Mouse (Mus musculus) cortical plate, adult 2 months (tissue): ENCODE measurements around the gene Cd109. TPM values are rescaled to one million over a fixed set of nuclear protein-coding genes. Genes with fewer than 3 reads are reported as not detected.
A peak's percentile ranks its signal among the peaks of the same experiment; 100 is the strongest.

Experiments used
- H3K27ac ChIP-seq: fragments of 200-500 bp; 2 replicates; pipeline ENCODE4 v1.5.1; 2012; ENCODE audit warnings: low read length, control low read depth, inconsistent platforms; ENCODE audit not compliant: insufficient read depth
- H3K4me1 ChIP-seq: fragments of 200-500 bp; 2 replicates; pipeline ENCODE4 v1.6.1; 2011; ENCODE audit warnings: low read length; ENCODE audit not compliant: control insufficient read depth, insufficient read depth
- H3K4me3 ChIP-seq: fragments of 200-500 bp; 2 replicates; pipeline ENCODE4 v1.5.1; 2011; ENCODE audit warnings: mild to moderate bottlenecking, low read length, control low read depth; ENCODE audit not compliant: insufficient read depth
- CTCF ChIP-seq: fragments of 200-500 bp; IDR thresholded peaks from 2 replicates; pipeline ENCODE4 v1.5.1; 2011; ENCODE audit warnings: mild to moderate bottlenecking, control low read depth, low read length; ENCODE audit not compliant: insufficient read depth; ENCODE audit errors: extremely low read depth
- POLR2A ChIP-seq: fragments of 200-500 bp; IDR thresholded peaks from 2 replicates; pipeline ENCODE4 v1.6.1; 2011; ENCODE audit warnings: mild to moderate bottlenecking, low read length, control low read depth; ENCODE audit not compliant: insufficient read depth; ENCODE audit errors: extremely low read depth
- polyA plus RNA-seq: library from polyadenylated mRNA; depleted of rRNA; stranded (reverse); fragments of >200 nt; gene quantifications from 2 replicates; pipeline ENCODE4 v1.2.3, GENCODE M21; 2012

The Cd109 gene
- polyA plus RNA-seq, 1 experiment, result 0.31 TPM

GRCm38 (mm10) chr9:78631755-78632434 is 16.5 kb downstream of the Cd109 start:
- H3K4me3 ChIP-seq, result no peak overlapping the region
- TF ChIP-seq CTCF (no peak), POLR2A (no peak)
- H3K27ac ChIP-seq, result no peak overlapping the region
- no peaks in the 10 kb centered on the region for H3K4me1 ChIP-seq

GRCm38 (mm10) chr9:78633976-78634375 is 18.6 kb downstream of the Cd109 start:
- no peaks in the 10 kb centered on the region for H3K4me1 ChIP-seq
- H3K27ac ChIP-seq, result no peak overlapping the region
- TF ChIP-seq POLR2A (no peak), CTCF (no peak)
- no peak overlapping the region for H3K4me3 ChIP-seq

- no peaks in the 10 kb centered on the region for H3K4me1 ChIP-seq
- TF ChIP-seq POLR2A, result no peak
- no peak for TF ChIP-seq CTCF
- H3K4me3 ChIP-seq, result no peak overlapping the region
- no peak overlapping the region for H3K27ac ChIP-seq
Measured at GRCm38 (mm10) chr9:78641386-78641785, 26.0 kb downstream of the Cd109 start.

DNA sequence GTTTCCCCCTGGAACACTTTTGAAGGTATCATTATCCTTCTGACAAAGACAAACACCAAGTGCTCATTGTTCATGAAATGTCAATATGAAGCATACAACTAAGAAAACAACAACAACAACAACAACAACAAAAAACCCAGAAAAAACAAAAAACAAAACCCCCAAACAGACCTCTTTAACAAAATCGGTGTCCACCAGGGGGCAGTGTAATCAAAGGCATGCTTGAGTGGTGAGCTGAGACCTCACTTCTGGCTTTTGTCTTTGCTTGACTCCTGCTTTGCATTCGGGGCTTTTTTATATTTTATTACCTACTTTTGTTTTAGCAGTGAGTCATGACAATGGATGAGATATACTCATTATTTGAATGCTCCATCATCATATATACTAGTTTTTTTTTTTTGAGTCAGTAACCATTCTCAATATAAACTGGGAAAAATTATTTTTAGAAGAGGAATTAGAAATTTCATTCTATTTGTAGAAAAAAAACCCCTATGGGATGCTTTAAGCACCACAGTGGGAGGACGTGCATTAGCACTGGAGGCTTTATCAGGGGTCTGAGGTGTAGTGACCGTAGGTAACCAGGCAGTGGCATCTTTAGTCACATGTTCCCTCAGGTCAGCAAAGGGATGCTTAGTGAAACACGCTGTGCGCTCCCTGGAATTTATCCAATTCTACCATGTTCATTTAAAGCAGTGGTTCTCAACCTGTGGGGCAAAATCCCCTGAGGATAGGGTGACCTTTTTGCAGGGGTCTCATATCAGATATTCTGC is 30.8 kb downstream of the Cd109 start:
- no peak for TF ChIP-seq POLR2A
- TF ChIP-seq CTCF, result peak; percentile 54
- Histone ChIP-seq H3K4me1 (no peaks in the 10 kb centered on the region), H3K27ac (no peak overlapping the region), H3K4me3 (no peak overlapping the region)

- Histone ChIP-seq H3K4me3 (no peak overlapping the region), H3K4me1 (no peaks in the 10 kb centered on the region), H3K27ac (no peak overlapping the region)
- TF ChIP-seq POLR2A, result no peak
- no peak for TF ChIP-seq CTCF
Measured at GRCm38 (mm10) chr9:78648641-78649040, 33.3 kb downstream of the Cd109 start.

- TF ChIP-seq CTCF (no peak), POLR2A (no peak)
- Histone ChIP-seq H3K4me1 (no peaks in the 10 kb centered on the region), H3K27ac (no peak overlapping the region), H3K4me3 (no peak overlapping the region)
Measured at GRCm38 (mm10) chr9:78649398-78649797, 34.1 kb downstream of the Cd109 start.

GRCm38 (mm10) chr9:78657564-78657963 is 42.2 kb downstream of the Cd109 start:
- no peak for TF ChIP-seq POLR2A
- Histone ChIP-seq H3K27ac (no peak overlapping the region), H3K4me3 (no peak overlapping the region), H3K4me1 (no peaks in the 10 kb centered on the region)

GRCm38 (mm10) chr9:78671446-78671985 is 56.2 kb downstream of the Cd109 start:
- no peak for TF ChIP-seq CTCF
- no peak for TF ChIP-seq POLR2A
- Histone ChIP-seq H3K4me1 (no peaks in the 10 kb centered on the region), H3K27ac (no peak overlapping the region), H3K4me3 (no peak overlapping the region)

DNA sequence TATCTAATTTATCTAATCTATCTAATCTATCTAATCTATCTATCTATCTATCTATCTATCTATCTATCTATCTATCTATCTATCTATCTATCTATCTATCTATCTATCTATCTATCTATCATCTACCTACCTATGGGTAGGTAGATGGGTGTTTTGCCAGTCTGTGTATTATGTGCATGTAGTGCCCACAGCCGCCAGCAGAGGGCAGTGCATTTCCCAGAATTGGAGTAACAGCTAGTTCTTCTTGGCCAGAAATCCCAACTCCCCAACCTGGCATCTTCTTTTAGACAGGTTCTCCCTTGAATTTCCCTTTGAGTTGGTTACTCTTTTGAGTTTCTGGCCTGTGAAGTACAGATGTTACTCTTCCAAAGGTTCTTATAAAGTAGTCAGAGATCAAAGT is 85.3 kb downstream of the Cd109 start:
- H3K27ac ChIP-seq, result no peak overlapping the region
- TF ChIP-seq POLR2A (no peak), CTCF (peak; percentile 72)
- H3K4me3 ChIP-seq, result no peak overlapping the region
- H3K4me1 ChIP-seq, result no peaks in the 10 kb centered on the region

- no peak overlapping the region for H3K27ac ChIP-seq
- no peak for TF ChIP-seq CTCF
- TF ChIP-seq POLR2A, result no peak
- H3K4me1 ChIP-seq, result no peaks in the 10 kb centered on the region
- H3K4me3 ChIP-seq, result no peak overlapping the region
Measured at GRCm38 (mm10) chr9:78702509-78703239, 87.3 kb downstream of the Cd109 start.
